Mouse (Mus musculus): ENCODE measurements around the gene Supt20. TPM values are rescaled to one million over a fixed set of nuclear protein-coding genes. Genes with fewer than 3 reads are reported as not detected.
"Not testable (repeated sequence)": the region's sequence is repeated elsewhere in the genome, so short reads cannot be mapped to it uniquely, and the experiment has no call there.

Gene Supt20
- total RNA-seq, 2 experiments from 2014 or later, result 53.4 to 107 TPM

- no peak for ATAC-seq (replicated peaks; ENCODE audit: low FRiP score, low TSS enrichment, poor library complexity, severe bottlenecking)
Measured at GRCm38 (mm10) chr3:54741965-54742364, 49.4 kb downstream of the Supt20 start.

- peak; percentile 89 for ATAC-seq (replicated peaks; ENCODE audit: low FRiP score, low TSS enrichment, poor library complexity, severe bottlenecking)
Measured at GRCm38 (mm10) chr3:54745799-54746198, 53.2 kb downstream of the Supt20 start.

- ATAC-seq (replicated peaks; ENCODE audit: low FRiP score, low TSS enrichment, poor library complexity, severe bottlenecking), result no peak
Measured at GRCm38 (mm10) chr3:54753411-54753810, 60.8 kb downstream of the Supt20 start.

- peak; percentile 26; the same call in 1 of the 2 replicates for ATAC-seq (replicated peaks; ENCODE audit: low FRiP score, low TSS enrichment, poor library complexity, severe bottlenecking)
Measured at GRCm38 (mm10) chr3:54755145-54756041, 62.8 kb downstream of the Supt20 start, which contains the start of gene Smad9. Smad9 (plus strand) TSS chr3:54755582.

GRCm38 (mm10) chr3:54756058-54756457, 63.5 kb downstream of the Supt20 start:
- peak; percentile 47 for ATAC-seq (replicated peaks; ENCODE audit: low FRiP score, low TSS enrichment, poor library complexity, severe bottlenecking)

- no peak for ATAC-seq (replicated peaks; ENCODE audit: low FRiP score, low TSS enrichment, poor library complexity, severe bottlenecking)
Measured at GRCm38 (mm10) chr3:54757446-54757845, 64.8 kb downstream of the Supt20 start.

GRCm38 (mm10) chr3:54759211-54759610, 66.6 kb downstream of the Supt20 start:
- ATAC-seq (replicated peaks; ENCODE audit: low FRiP score, low TSS enrichment, poor library complexity, severe bottlenecking), result no peak

- ATAC-seq (replicated peaks; ENCODE audit: low FRiP score, low TSS enrichment, poor library complexity, severe bottlenecking), result no peak
Measured at GRCm38 (mm10) chr3:54760321-54761115, 67.9 kb downstream of the Supt20 start.

- ATAC-seq (replicated peaks; ENCODE audit: low FRiP score, low TSS enrichment, poor library complexity, severe bottlenecking), result no peak
Measured at GRCm38 (mm10) chr3:54761258-54761657, 68.7 kb downstream of the Supt20 start.

GRCm38 (mm10) chr3:54764418-54764817, 71.8 kb downstream of the Supt20 start:
- no peak for ATAC-seq (replicated peaks; ENCODE audit: low FRiP score, low TSS enrichment, poor library complexity, severe bottlenecking)

GRCm38 (mm10) chr3:54765521-54765920, 72.9 kb downstream of the Supt20 start:
- ATAC-seq (replicated peaks; ENCODE audit: low FRiP score, low TSS enrichment, poor library complexity, severe bottlenecking), result not testable (repeated sequence)

- ATAC-seq (replicated peaks; ENCODE audit: low FRiP score, low TSS enrichment, poor library complexity, severe bottlenecking), result no peak
Measured at GRCm38 (mm10) chr3:54766034-54766433, 73.4 kb downstream of the Supt20 start.

- no peak for ATAC-seq (replicated peaks; ENCODE audit: low FRiP score, low TSS enrichment, poor library complexity, severe bottlenecking)
Measured at GRCm38 (mm10) chr3:54766811-54767210, 74.2 kb downstream of the Supt20 start.

- ATAC-seq (replicated peaks; ENCODE audit: low FRiP score, low TSS enrichment, poor library complexity, severe bottlenecking), result 0 out of 2 replicates have a peak, but pooled peaks have one; percentile 34
Measured at GRCm38 (mm10) chr3:54768592-54768991, 76.0 kb downstream of the Supt20 start.

GRCm38 (mm10) chr3:54769349-54770275, 77.0 kb downstream of the Supt20 start:
- no peak for ATAC-seq (replicated peaks; ENCODE audit: low FRiP score, low TSS enrichment, poor library complexity, severe bottlenecking)

- ATAC-seq (replicated peaks; ENCODE audit: low FRiP score, low TSS enrichment, poor library complexity, severe bottlenecking), result no peak
Measured at GRCm38 (mm10) chr3:54773613-54774012, 81.0 kb downstream of the Supt20 start.

- peak; percentile 79 for ATAC-seq (replicated peaks; ENCODE audit: low FRiP score, low TSS enrichment, poor library complexity, severe bottlenecking)
Measured at GRCm38 (mm10) chr3:54775989-54776631, 83.5 kb downstream of the Supt20 start.
